Mouse (Mus musculus) c-Kit-positive CD71-negative TER-119-negative erythroid progenitor cells, embryonic 14.5 days (primary cell): ENCODE results near the gene Astn1.

ENCODE experiments used
- DNase-seq: peaks from one replicate; pipeline ENCODE4 v3.0.0-alpha.2; 2013; ENCODE audit warnings: low read depth

Gene Astn1

DNA sequence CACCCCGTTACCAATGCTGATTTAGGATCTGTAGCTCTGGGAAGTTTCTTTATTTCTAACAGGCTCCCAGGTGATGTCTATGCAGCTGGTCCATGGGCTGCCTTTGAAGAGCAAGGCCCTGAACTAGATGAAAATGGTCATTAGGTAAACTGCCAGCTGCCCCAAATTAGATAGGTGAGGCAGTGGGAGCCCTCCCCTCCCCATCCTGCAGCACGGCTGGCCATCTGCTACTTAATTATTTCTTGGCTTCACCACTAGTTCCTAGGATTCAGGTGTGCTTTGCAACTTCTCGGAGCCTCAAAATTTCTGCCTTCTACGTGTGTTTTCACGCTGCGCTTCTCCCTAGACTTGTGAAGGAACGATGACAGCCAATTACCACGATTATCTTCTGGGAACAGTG is 59.4 kb downstream of the Astn1 start:
- no peak for DNase-seq

DNA sequence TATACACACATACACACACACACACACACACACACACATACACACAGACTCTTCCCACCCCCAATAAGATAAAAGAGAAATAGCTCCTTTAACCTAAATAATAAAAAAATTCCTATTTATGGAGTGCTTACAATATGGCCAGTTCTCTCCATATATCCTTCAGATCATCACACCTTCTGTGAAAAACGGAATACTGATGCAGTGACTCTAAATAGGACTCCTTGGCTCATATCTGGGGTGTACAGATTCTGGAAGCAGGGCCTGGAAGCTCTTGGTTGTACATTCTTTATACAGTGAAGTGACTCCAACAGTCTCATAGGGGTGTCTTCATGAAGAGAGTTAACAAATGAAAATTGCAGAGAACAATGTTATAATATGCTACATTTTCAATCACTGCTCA is 60.7 kb downstream of the Astn1 start:
- DNase-seq: no peak

DNA sequence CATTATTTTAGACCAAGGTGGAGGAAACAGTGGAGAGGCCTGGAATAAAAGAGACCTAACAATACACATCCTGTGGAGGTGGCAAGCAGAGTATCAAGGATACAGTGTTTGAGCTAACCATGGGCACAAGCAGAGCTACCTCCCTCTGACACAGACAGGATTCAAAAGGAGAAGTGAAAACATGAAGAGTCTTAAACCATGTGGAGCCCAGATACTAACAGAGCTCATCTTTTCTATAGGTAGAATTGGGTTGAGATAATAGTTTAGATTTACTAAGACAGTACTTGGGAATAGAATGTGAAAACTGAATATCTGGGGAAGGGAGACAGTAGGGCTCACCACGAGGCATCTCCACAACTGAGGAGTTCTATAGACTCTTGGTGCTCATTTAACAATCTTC is 84.0 kb downstream of the Astn1 start:
- no peak for DNase-seq

DNA sequence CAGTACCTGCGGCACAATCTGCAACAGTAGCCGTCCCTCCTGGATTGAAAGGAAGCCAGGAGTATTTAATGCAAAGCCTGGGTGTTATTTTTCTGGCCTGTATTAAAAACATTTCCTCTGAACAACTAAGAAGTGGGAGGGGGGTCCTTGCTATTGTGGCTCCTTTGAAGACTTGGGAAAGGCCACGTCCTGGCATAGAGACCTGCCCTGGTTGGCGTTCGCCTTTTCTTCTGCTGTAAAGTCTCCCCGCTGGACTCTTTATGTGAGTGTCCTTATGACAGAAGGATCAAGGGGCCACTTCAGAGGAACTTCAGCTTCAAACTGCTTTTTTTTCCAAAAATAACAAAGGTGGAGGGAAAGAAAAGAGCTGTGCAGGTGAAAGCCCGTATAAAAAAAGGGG is 85.9 kb downstream of the Astn1 start:
- no peak for DNase-seq

DNA sequence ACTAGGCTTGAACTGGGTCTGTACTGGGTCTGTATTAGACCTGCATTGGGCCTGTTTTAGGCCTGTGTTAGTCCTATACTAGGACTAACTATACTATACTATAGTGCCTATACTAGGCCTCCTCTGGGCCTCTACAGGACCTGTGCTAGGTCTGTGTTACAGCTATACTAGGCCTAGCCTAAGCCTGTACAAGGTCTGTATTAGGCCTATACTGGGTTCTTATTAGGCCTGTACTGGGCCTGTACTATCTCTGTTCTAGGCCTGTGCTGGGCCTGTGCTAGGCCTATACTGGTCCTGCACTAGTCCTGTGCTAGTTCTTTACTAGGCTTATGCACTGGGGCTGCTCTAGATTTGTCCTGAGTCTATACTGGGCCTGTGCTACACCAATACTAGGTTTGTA is 90.6 kb downstream of the Astn1 start:
- DNase-seq: no peak

DNA sequence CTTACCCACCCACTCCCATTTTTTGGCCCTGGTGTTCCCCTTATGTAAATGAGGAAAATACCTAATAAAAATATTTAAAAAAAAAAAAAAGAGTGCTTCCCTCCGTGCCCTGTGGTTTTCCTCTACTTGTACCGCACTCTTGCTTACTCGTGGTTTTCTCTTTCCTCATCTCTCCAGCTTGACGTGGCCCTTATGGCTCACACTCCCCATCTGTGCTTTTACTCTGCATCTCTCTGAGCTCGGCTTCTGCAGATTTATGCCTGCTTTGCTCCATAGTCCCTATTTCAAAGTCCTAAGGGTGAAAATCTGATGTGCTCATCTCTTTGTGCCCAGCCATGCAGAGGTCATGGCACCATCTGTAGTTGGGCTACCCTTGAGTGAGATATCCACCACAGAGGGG is 91.5 kb downstream of the Astn1 start:
- no peak for DNase-seq

DNA sequence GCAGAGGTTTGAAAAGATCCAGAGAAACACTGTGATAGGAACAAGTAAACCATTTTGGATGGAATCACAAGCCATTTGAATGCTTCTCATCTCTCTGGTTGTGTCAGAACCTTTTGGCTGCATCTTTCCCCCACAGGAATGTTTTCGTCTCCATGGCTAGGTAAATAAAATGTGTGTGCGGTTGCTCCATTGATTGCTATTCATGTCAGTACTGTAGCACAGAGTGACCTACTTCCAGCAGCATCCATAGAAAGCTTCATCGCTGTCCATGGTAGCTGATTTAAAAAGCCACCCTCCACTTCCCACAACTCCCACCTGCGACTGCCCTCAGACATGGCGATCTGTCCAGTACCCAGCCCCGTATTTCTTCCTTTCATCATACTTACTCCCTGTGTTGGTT is 101.9 kb downstream of the Astn1 start:
- no peak for DNase-seq

DNA sequence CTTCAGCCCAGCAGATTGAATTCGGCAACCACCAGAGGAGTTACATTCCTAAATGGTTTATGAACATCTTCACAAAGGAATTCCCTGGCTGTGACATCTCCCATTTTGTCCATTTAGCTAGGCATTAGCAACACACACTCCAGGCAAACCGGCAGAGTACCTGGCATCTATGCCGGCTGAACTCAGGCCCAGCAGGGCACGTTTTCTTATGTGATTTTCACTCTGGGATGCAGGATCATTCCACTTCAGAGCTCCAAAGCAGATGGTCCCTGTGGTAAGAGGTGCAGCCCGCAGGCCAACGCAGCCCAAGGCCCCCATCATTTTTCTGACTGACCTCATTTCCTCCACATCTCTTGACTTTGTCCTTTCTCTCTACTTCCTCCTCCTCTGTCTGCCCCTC is 103.2 kb downstream of the Astn1 start:
- DNase-seq: no peak

DNA sequence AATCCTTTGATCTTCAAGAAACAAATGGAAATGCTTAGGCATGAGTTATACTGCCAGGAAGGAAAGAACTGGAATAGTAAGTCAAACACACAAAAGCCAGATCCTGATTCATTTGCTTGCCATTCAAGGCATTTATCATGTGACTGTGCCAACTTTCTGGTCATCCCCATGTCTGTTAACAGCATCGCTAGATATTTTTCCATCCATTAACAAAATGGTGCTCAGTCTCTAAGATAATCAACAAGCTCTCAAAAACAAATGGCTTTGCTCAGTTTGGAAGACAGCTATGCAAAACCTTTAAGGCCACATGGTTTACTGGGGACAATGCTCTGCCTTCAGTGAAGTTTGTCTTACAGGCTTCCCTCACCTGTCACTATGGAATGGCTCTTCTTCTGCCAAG is 115.8 kb downstream of the Astn1 start:
- no peak for DNase-seq

DNA sequence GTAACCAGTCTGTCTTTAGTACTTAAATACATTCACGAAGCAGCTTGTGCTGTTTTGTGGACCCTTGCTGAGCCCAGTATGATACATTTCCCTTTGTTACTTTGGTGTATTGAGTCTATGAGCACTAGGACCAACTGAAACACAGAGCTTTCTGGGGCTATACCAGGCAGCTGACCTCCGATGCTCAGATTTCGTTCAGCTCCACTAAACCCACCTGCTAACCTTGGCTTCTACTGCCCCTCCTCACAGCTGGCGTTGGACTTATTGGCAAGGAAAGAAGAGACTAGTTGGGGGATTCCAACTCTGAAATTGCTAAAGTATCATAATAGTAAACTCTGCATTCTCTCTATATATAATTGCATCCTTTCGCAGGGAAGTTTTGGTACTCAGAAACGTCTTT is 118.2 kb downstream of the Astn1 start:
- no peak for DNase-seq

DNA sequence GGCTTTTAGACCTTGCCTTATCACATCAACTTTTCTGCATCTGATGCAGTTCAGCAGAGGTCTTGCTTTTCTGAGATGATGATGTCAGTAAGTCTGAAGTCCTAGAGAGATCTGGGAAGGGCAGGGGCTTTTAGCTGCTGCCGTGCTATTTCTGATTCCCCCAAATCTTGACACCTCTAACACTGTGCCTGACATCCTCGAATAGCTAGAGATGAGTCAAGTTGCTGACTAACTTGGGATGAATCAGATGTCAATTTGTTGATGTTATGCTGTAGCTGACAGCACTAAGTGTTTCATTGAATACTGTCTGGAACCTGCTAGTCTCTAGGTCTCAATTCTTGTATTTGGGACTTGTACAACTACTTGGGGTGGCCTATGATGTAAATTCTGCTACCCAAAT is 121.7 kb downstream of the Astn1 start:
- DNase-seq: no peak

DNA sequence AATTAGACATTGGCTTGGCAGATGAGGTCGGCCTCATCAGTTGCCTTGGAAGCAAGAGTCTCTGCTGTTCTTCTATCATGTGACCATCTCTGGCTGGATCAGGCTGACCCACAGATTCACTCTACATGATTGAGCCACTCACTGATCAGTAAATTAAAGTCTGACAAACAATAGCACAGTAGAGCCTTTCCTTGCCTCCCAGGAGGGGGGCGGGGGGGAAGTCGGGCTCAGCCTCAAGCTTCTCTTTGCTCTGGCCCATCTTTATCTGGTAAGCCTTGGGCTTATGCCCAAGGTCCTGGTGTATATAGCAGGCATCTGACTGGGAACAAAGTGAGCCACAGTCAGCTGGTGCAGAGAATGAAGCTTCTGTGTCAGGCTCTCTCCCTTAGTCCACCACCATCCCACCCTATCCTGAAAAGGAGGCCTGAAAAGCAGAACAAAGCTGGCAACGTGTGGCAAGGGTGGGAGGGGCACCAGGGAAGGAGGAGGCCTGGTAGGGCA is 127.5 kb downstream of the Astn1 start:
- DNase-seq: no peak

DNA sequence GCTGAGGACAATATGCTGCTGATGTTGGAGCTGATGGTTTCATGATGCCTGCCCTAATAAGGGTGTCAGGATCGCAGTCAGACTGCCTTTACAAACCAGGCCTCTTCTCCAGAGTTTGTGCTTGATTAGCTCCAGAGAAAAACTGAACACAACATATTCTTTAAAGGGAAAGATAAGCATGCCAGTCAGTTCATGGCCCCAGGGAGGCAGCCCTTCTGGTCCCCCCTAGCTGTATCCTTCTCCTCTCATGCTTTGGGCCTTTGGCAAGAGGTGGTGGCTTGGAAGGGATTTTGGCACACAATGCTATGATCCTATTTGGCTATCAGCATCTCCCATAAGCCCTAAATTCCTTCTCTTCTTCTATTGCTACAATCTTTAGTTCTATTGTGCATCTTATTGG is 128.1 kb downstream of the Astn1 start:
- DNase-seq: no peak

DNA sequence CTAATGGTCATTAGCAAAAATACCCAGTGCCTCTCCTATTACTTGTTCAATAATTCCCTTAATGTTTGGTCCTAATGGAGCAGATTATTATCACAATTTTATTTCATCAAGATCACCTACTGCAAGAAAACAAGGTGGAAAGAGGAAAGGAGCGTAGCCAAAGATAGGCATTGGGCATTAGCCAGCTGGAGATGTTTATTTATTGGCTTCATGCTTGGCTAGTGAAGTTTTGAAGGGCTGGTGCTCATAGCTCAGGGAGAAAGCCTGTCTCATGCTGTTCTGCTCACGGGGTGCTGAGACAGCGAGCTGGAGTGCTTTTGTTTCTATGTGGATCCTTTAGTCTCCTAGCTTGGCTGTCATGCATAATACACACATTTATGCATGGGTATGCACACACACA is 131.2 kb downstream of the Astn1 start:
- no peak for DNase-seq

DNA sequence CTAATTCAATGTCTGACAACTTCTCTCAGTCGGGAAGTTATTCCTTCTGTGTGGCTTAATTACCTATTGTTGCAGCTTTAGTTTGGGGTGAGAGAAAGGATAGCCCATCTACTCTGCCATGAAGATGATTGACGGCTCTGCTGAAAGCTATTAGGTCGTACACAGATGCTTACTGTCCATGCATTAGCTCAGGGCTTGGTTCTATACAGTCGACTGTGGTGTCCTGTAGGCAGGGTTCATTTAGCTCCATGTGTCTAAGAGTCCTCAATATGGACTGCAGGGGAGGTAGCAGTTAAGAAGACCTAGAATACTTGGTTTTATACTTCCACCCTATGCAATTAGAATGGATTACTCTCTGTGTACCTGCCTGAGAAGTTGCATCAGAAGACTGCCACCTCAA is 138.1 kb downstream of the Astn1 start:
- no peak for DNase-seq

DNA sequence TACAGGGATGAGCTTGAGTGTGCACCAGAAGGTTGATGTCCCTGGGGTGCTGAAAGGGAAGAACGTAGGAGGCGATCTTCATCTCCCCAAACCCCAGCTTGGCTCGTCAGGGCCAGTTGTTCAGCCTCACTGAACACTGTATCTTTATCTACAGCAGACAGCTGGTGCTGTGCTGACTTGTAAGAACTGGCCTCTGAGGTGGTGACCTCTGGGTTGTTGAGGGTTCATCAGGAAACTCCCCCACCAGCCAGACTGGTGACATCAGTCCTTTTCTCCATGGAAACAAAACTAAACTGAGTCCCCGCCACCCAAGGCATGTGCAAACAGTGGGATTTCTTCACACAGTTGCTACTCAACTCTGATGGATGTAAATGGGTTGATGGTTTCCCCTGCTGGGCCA is 138.9 kb downstream of the Astn1 start:
- no peak for DNase-seq

DNA sequence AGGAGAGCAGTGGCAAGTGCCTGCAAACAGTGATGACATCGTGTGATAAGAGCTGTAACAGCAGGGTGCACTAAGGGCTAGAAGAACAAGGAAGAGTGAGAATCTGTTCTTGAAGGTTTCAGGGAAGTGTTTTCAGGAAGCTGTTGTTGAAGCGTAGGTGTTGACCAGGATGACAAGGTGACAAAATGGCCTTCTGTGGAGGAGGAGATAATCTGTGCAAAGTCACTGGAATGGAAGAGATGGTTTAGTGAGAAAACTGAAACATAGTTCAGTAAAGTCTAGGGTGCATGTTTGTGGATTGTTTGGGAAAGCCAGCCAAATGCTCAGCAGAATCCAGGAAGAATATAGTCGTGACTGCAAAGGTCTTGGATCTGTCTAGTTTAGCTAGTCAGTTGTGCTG is 145.5 kb downstream of the Astn1 start:
- no peak for DNase-seq

DNA sequence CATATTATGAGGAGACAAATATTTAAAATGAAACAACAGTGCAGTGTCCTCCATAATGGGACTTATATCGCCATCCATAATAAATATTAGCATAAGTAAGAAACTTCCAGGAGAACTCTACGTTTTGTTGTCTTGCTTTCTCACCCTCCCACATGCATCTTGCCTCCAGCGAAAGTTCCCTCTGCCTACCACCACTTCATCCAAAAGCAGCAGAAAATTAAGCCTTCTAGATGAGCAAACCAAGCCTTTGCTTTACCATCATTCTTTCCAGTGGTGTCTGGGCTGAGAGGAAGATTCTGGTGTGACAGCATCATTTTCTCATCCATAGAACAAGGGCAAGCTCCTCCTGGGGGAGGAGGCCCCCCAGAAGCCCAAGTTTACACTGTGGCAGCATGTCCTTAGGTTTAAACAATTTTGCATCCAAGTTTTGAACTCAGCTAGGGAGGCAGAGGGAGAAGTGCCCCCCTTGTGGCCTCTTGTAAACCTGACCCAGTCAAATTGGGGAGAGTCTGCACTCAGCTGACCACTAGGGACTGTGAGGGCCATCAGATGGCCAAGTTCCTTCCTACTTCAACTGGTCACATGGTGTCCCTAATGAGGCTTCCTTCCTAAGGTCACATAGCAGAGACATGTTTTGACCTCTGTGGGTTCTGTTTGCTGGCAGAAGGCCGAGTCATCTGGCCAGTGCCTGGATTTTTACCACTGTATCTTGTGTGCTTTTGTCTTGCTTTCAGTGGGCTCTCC is 147.2 kb downstream of the Astn1 start:
- DNase-seq: no peak

DNA sequence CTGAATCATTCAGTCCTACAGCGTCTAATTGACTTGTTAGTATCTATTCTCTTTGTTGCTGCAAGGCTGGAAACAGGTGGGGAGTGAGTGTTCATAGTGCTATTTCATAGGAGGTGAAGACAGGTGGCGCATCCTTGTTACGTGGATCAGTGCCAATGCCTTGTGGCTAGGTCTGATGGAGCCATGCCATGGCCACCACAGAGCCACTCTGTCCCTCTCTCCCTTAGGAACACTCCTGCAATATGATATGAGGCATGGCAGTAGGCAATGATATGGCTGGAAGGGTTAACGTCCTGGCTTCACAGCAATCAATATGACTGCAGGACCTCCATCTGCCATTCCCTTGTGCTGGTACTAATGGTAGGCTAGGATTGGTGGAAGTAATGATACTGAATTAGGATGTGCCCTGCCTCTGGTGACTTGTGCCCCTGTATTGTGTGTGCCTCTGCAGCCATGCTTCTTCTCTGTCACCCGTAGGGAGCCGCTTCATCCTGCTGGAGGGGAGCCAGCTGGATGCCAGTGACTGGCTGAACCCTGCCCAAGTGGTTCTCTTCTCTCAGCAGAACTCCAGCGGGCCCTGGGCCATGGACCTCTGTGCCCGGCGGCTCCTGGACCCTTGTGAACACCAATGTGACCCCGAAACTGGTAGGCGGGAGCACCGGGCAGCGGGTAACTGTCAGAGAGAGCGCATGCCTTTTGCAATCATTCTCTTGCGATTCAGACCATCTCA is 148.6 kb downstream of the Astn1 start:
- no peak for DNase-seq

DNA sequence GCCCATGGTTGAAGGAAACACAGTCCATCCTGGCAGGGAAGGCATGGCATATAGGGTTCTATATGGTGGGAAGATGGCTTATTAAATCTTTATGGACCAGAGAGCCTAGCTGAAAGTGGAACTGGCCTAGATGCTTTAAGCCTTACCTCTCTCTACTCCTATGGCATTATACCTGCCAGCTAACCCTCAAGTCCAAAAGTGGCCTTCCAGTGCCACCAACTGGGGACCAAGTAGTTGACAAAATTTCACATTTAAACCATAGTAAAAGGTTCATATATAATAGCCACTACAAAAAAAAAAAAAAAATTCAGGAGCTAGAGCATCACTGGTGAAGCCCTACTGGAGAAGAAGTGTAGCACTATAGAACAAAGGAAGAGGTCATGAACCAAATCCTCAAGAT is 150.0 kb downstream of the Astn1 start:
- DNase-seq: no peak

DNA sequence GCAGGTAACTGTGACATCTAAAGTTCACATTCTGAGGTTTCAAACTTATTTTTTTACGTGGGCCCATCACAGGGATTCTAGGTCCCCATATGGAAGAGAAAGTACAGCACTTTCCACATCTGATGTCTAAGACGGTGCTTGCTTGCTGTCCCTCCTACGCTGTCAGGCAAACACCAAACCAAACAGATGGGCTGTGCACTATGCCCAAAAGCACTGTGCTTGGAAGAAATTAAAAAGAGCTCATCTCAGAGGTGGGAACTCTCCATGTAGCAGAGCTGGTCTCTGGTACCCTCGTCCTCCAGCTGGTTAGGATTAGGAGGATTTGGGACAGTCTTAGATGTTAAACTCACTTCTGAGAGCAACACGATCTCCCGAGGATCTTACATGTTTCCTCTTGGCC is 150.6 kb downstream of the Astn1 start:
- DNase-seq: no peak

DNA sequence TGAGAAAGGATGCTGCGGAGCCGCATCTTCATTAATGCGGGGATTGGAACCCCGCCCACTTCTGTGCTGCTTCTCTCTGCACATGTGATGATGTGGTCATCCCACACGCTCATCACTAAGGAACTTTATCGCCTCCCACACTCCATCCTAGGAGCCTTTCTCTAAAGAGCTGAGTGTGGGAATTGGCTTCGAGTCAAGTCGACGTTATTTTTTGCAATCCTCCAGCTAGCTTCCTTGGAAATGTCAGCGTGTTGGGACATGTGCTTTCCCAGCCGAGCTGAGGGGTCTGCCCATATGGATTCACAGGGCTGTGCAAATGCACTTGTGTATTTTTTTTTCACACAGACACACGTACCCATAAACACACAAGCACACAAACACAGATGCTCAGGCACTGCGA is 151.5 kb downstream of the Astn1 start:
- no peak for DNase-seq

DNA sequence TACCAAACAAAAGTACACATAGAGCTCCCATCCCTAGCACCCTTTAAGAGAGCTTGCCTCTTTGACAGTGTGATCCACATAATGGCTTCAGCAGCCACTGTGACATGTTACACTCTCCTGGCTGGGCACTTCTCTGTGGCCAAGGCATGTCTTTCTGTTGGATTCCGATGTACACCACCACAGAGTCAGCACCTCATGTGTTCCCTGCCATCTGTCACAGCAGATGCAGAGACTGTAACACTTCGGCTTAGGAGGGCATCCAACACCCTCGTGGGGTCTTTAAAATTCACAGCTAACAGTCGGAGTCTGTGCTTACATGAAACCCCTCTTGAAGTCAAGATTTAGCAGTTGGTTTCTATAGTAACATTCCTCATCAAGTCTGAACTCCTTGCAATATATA is 154.5 kb downstream of the Astn1 start:
- DNase-seq: no peak

DNA sequence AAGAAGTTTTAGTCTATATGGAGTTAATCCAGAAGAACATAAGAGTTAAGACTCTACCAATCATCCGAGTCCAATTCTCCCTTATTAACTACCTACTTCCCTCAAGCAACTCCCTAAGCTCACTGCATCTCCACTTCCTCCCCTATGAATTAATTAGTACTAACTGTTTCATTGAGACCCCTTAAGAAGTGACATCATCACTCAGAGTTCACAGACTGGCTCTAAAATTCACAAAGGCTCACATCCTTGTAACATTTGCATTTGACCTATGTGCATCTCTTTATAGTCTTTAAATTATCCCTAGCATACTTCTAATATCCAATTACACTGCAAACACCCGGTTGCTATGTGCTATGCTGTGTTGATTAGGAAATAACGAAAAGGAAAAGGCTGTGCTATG is 174.1 kb downstream of the Astn1 start:
- no peak for DNase-seq
